Mouse (Mus musculus) thymus, postnatal 25 days (tissue): ENCODE measurements at regions not wholly inside any gene's neighbourhood (a gene's known extent, or its start where the extent isn't known, plus 50 kb on each side); places are given as distances from the start of the nearest gene placed in this dataset.

ENCODE experiments used
- DNase-seq: peaks from one replicate; pipeline ENCODE4 v3.0.0; 2022

- DNase-seq, result peak; percentile 8
Measured at GRCm38 (mm10) chr1:128712876-128713275, 120.8 kb upstream of the Cxcr4 start.

- DNase-seq, result no peak
Measured at GRCm38 (mm10) chr1:128711121-128711520, 119.0 kb upstream of the Cxcr4 start.

GRCm38 (mm10) chr1:128707747-128708146 lies 115.7 kb upstream of the Cxcr4 start:
- no peak for DNase-seq

- DNase-seq, result no peak
Measured at GRCm38 (mm10) chr1:128706167-128706566, 114.1 kb upstream of the Cxcr4 start.

- no peak for DNase-seq
Measured at GRCm38 (mm10) chr1:128705071-128705503, 113.0 kb upstream of the Cxcr4 start.

- DNase-seq, result no peak
Measured at GRCm38 (mm10) chr1:128701326-128701725, 109.2 kb upstream of the Cxcr4 start.

- no peak for DNase-seq
Measured at GRCm38 (mm10) chr1:128697962-128698361, 105.9 kb upstream of the Cxcr4 start.

DNA sequence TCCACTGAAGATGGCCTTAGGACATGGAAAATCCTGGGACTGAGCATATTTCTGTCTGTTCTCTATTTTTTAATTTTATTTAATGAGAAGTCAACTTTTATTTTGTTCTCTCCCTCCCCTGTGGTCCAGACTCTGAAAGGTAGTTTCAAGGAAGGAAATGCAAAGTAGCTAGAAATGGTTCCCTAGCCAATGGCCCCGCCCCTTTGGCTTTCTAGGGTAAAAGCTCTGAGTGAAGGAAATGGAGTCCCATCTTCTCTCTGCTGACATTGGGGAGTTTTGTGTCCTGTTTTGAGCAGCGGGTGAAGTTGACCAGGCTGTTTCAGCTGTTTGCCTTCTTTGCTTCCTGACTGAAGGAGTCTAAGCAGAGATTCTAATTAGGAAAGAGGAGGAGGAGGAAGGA lies 103.8 kb upstream of the Cxcr4 start:
- peak; percentile 63 for DNase-seq

DNA sequence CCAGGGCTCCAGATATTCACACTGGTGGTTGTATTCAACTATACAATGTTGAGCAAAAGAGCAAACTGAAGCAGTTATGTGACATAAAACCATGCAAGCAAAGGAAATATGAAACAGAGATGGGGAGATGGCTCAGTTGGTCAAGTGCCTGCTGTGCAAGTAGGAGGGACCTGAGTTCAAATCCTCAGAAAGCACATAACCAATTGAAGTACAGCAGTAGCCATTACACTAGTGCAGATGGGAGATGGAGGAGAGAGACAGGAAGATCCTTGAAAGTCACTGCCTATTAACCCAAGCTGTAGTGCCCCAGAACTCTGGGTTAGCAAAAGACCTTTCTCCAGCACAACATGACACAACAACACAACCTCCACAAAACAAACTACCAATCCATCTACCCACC lies 100.7 kb upstream of the Cxcr4 start:
- no peak for DNase-seq

GRCm38 (mm10) chr1:128692313-128692712 lies 100.2 kb upstream of the Cxcr4 start:
- DNase-seq, result no peak

DNA sequence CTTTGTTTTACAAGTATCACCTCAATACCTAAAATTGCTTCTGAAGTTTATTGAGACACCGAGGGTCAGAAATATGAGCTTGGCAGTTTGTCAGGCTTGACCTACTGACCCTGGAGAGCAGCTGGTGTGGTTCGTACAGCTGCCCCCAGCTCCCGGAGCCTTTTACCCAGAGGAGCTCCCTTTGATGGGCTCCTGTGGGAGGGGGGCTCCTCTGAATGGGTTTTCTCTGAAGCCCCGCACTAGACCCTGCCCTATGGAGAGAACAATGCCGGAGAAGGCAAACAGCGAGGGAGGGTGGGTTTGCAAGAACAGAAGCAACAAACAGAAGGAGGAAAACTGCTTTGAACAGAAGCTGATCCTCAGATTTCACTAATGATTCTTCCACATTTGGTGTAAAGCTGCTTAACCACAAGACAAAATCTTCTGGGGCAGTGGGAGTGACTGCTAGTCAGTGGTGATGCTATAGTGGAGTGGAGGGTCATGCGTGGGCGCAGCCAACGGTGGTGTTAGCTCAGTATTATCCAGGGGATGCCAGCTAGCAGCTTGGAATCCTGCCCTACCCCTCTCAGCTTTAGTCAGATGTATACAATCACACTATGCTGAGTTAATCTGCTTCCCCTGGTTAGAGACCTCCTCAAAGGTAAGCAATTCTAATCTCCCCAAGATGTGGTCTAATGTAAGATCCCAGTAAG lies 95.3 kb upstream of the Cxcr4 start:
- DNase-seq, result no peak

GRCm38 (mm10) chr1:128685467-128686137 lies 93.5 kb upstream of the Cxcr4 start:
- no peak for DNase-seq

GRCm38 (mm10) chr1:128682942-128683341 lies 90.8 kb upstream of the Cxcr4 start:
- DNase-seq, result no peak

DNA sequence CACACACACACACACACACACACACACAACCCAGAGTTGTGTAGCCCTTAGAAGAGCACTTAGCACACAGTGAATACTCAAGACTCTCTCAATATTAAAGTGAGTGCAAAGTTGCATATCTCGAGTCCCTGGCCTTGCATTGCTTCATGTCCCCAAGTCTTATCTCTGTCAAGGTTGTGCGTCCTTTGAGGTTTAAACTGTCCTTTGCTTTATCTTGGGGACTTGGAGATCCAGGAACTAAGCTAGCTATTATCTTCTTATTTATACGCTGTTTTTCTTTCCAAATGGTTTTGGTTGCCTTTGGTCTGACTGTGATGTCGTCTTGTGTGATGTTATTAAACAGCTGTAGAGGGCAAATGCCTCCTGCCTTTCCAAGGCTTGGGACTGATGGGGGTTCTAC lies 89.2 kb upstream of the Cxcr4 start:
- DNase-seq, result no peak

DNA sequence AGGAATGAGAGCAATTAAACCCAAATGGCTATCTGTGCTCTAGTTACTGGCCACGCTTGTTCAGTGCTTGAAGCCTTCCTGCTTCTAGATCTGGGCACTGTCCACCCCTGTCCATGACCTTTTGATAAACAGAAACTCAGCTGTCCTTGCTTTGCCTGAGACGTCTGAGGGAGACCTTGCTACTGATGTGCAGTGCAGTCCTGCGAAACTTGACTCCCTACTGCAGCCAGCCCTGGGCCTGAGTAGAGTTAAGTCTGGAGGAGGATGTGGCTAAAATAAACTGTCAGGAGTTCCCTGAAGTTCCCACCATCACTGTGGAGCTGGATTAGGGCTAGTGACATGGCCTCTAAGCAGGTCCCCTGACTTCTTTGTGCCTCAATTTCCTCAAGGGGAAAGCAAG lies 88.4 kb upstream of the Cxcr4 start:
- DNase-seq, result no peak

- no peak for DNase-seq
Measured at GRCm38 (mm10) chr1:128680012-128680411, 87.9 kb upstream of the Cxcr4 start.

DNA sequence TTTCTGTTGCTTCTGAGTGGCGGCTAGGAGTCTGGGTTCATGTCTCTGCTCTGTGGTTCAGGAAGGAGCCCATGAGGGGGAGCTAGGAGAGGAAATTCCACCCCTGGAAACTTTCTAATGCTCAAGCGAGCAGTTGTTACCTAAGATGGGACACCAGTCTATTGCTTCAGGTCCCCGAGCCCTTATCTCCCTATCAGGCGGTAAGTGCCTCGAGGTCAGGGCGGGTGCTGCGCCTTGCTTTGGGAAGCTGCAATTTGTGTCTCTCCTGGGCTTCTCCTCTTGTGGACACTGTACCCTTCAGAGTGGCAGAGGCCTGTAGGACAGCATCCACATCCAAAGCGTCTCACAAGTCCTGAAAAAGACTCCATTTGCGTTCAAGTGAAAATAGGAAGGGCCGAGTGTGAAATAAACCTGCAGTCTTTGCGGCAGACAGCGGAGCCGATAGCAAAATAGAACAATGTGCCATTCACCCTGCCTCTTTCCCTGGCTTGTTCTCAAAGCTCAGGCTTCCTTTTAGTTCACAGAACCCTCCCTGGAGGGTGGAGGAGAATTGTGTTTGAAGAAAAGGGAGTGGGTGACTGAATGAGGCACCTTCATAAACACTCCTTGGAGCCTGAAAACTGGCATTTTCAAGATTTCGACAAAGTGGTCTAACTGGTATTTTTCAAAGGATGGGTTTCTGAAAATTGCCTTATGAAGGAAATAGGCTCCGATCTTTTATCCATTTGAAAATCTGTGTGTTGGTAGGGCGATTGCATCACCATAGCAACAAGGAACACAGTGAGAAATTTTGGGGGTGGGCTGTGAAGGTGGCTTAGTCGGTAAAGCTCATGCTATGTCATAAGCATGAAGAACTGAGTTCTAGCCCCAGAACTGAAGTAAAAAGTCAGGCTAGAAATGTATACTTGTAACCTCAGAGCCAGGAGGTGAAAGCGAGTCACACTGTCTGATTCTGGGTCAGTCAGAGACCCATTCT lies 87.2 kb upstream of the Cxcr4 start:
- DNase-seq, result no peak

GRCm38 (mm10) chr1:128675538-128675937 lies 83.4 kb upstream of the Cxcr4 start:
- DNase-seq, result peak; percentile 22

DNA sequence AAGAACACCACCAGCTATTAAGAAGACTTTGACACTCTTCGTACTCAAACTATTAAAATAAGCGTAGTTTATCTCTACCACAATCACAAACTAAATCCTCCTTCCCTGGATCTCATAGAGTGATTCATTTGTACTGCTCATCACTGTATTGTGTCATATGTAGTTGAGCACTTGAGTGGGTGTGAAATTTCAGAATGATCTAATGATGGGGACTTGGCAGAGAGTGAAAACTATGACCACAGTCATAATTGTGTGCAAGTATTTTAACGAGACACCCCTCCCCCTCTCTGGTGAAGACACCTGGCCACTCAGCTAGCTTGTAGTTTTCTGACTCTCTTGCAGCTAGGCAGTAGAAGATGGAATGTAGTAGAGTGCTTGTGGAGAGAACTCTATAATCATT lies 80.2 kb upstream of the Cxcr4 start:
- DNase-seq, result no peak

- no peak for DNase-seq
Measured at GRCm38 (mm10) chr1:128671495-128671894, 79.4 kb upstream of the Cxcr4 start.

DNA sequence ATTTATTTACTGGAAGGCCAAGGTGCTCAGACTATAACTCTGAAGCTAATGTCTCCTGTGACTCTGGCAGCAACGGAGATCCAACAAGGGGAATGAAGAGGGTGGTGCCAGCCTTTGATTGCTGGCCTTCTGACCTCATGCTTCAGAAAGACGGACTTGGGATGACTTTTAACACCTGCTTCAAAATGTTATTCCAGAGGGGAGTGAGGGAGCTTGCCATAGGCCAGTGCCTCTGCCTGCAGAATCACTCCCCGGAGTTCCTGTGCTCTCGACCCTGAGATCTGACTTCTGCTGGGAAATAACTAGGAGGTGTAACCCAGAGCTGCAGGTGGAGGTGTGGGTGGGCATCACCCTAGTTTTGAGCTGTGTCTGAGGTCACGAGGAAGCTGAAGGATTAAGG lies 78.9 kb upstream of the Cxcr4 start:
- no peak for DNase-seq

- no peak for DNase-seq
Measured at GRCm38 (mm10) chr1:128669241-128669666, 77.2 kb upstream of the Cxcr4 start.

GRCm38 (mm10) chr1:128668718-128669117 lies 76.6 kb upstream of the Cxcr4 start:
- DNase-seq, result no peak
